8 mouse cellular contexts compared by ENCODE assay signal in genomic region chr2:181838293-181838680, GRCm38 (mm10). TPM values are rescaled to one million over a fixed set of nuclear protein-coding genes. Genes with fewer than 3 reads are reported as not detected.
A peak's percentile ranks its signal among the peaks of the same experiment; 100 is the strongest.
DNase-seq lines count a peak whose midpoint lies in the region; ATAC-seq and TF ChIP-seq lines count a peak whose summit lies in the region.

No protein-coding gene starts in this region.

- peak overlapping the region; percentile 98 for H3K4me3 ChIP-seq in spleen, adult 2 months (ENCODE audit: extremely low read depth, insufficient read depth, insufficient read length)
- H3K4me3 ChIP-seq in cerebellum, adult 2 months (replicated peaks; ENCODE audit: insufficient read depth, low read depth, low read length) = peak overlapping the region; percentile 92
- H3K4me3 ChIP-seq in heart, embryonic 11.5 days (ENCODE audit: low read depth, low read length) = peak overlapping the region; percentile 76
- peak overlapping the region; percentile 78 for H3K4me3 ChIP-seq in kidney, embryonic 16.5 days (ENCODE audit: low read length)

- H3K4me1 ChIP-seq in spleen, adult 2 months (ENCODE audit: control insufficient read depth, insufficient read depth, insufficient read length) = peaks cover 5% of the 10 kb centered on the region; the same call in 1 of the 2 replicates
- peaks cover 6% of the 10 kb centered on the region for H3K4me1 ChIP-seq in cerebellum, adult 2 months (ENCODE audit: control insufficient read depth, insufficient read depth, low read length)
- peaks cover 4% of the 10 kb centered on the region; the same call in 1 of the 2 replicates for H3K4me1 ChIP-seq in heart, embryonic 11.5 days (ENCODE audit: control insufficient read depth, insufficient read depth, low read length)
- peaks cover 8% of the 10 kb centered on the region for H3K4me1 ChIP-seq in kidney, embryonic 16.5 days (ENCODE audit: insufficient read depth, low read length)

- peak overlapping the region; percentile 81 for H3K4me2 ChIP-seq in heart, embryonic 11.5 days
- H3K4me2 ChIP-seq in kidney, embryonic 16.5 days (replicated peaks; ENCODE audit: low read depth, low read length) = peak overlapping the region; percentile 85

- H3K9ac ChIP-seq in heart, embryonic 11.5 days (ENCODE audit: low read depth, low read length) = peak overlapping the region; percentile 81
- H3K9ac ChIP-seq in kidney, embryonic 16.5 days (replicated peaks; ENCODE audit: low read length) = peak overlapping the region; percentile 85

- no peak overlapping the region for H3K27ac ChIP-seq in spleen, adult 2 months (ENCODE audit: insufficient read depth, low read length)
- peak overlapping the region; percentile 29; the same call in 1 of the 2 replicates for H3K27ac ChIP-seq in cerebellum, adult 2 months (ENCODE audit: insufficient read depth, low read length)
- no peak overlapping the region for H3K27ac ChIP-seq in heart, embryonic 11.5 days (ENCODE audit: low read depth, low read length)
- peak overlapping the region; percentile 87; the same call in 1 of the 2 replicates for H3K27ac ChIP-seq in kidney, embryonic 16.5 days (ENCODE audit: low read length)

- peaks cover 6% of the 10 kb centered on the region for H3K36me3 ChIP-seq in spleen, adult 2 months (ENCODE audit: control insufficient read depth, insufficient read depth, low read length)
- no peaks in the 10 kb centered on the region for H3K36me3 ChIP-seq in heart, embryonic 11.5 days (ENCODE audit: control insufficient read depth, insufficient read depth, low read length)
- H3K36me3 ChIP-seq in kidney, embryonic 16.5 days (ENCODE audit: insufficient read depth, low read length) = peaks cover 8% of the 10 kb centered on the region; the same call in 1 of the 2 replicates

- H3K9me3 ChIP-seq in heart, embryonic 11.5 days (replicated peaks; ENCODE audit: control insufficient read depth, low read length) = no peaks in the 10 kb centered on the region
- no peaks in the 10 kb centered on the region for H3K9me3 ChIP-seq in kidney, embryonic 16.5 days (ENCODE audit: low read length)

- no peak for ATAC-seq in heart, embryonic 11.5 days (replicated peaks; ENCODE audit: insufficient number of reproducible peaks, low FRiP score, low TSS enrichment)
- peak; percentile 43; the same call in 1 of the 2 replicates for ATAC-seq in kidney, embryonic 16.5 days (ENCODE audit: low FRiP score, low TSS enrichment)
- no peak for ATAC-seq in activated CD4-positive, CD25-positive, alpha-beta regulatory T cell, adult 4 months

- TF ChIP-seq POLR2A in spleen, adult 2 months (IDR thresholded peaks at IDR 0.05; ENCODE audit: low read depth, low read length) = no peak
- TF ChIP-seq POLR2A in cerebellum, adult 2 months (IDR thresholded peaks at IDR 0.05; ENCODE audit: borderline replicate concordance, insufficient read depth, low read length) = no peak

- no peak for TF ChIP-seq CTCF in spleen, adult 2 months (IDR thresholded peaks at IDR 0.05; ENCODE audit: extremely low read depth, insufficient read depth, insufficient read length, insufficient replicate concordance)
- TF ChIP-seq CTCF in cerebellum, adult 2 months (IDR thresholded peaks at IDR 0.05; ENCODE audit: borderline replicate concordance, insufficient read depth, low read depth, low read length) = no peak

- DNase-seq in spleen, adult 2 months (ENCODE audit: low read depth in 1 of 2, low spot score in 2 of 2) = no peak
- no peak for DNase-seq in spleen, postnatal 14 days (ENCODE audit: low spot score in 2 of 2)
- DNase-seq in cerebellum, adult 2 months = peak; percentile 37 to 46
- peak; percentile 9 for DNase-seq in mesoderm, embryonic 11.5 days (ENCODE audit: low read depth, low spot score)
- no peak for DNase-seq in gastrocnemius, postnatal 25 days

- H3K27me3 ChIP-seq in spleen, adult 2 months (ENCODE audit: control insufficient read depth, insufficient read depth, low read length) = no peaks in the 10 kb centered on the region
- no peaks in the 10 kb centered on the region for H3K27me3 ChIP-seq in cerebellum, adult 2 months (ENCODE audit: control insufficient read depth, insufficient read depth, low read length)
- H3K27me3 ChIP-seq in heart, embryonic 11.5 days (ENCODE audit: control insufficient read depth, insufficient read depth, low read length) = no peaks in the 10 kb centered on the region; the same call in 1 of the 2 replicates
- no peaks in the 10 kb centered on the region for H3K27me3 ChIP-seq in kidney, embryonic 16.5 days (ENCODE audit: insufficient read depth, low read length)

- WGBS in spleen, adult 2 months = 9% methylated on average over 3 of the region's 3 CpGs
- WGBS in cerebellum, adult 2 months = 0% methylated on average over 3 of the region's 3 CpGs
- 0% methylated on average over 3 of the region's 3 CpGs for WGBS in heart, embryonic 11.5 days (ENCODE audit: insufficient replicate concordance)
- 1% methylated on average over 3 of the region's 3 CpGs for WGBS in kidney, embryonic 16.5 days

RNA-seq across cellular contexts. Expression of gene Pcmtd2, which starts 0.6 kb away (rescaled TPM):
- 18.6 and 21.9 TPM in 2 replicates for polyA plus RNA-seq in spleen, adult 2 months (2012; rRNA removed)
- 94.1 and 105 TPM in 2 replicates for polyA plus RNA-seq in cerebellum, adult 2 months (2012; rRNA removed)
- 23.6 and 31.2 TPM in 2 replicates for polyA plus RNA-seq in heart, embryonic 11.5 days (2014; fragmentation: Nextera tagmentation; extraction: Ambion mirVana)
- 36.6 and 40.9 TPM in 2 replicates for polyA plus RNA-seq in kidney, embryonic 16.5 days (2015; fragmentation: Nextera tagmentation; extraction: Ambion mirVana)
- 10 to 100 TPM; 29.8 to 32.0 TPM for total RNA-seq in gastrocnemius, postnatal 25 days (2021)
- polyA plus RNA-seq in activated CD4-positive, CD25-positive, alpha-beta regulatory T cell, adult 4 months (2017; shearing (Covaris generic)) = 10 to 100 TPM; 41.1 to 47.7 TPM

RNA-seq across cellular contexts. Expression of gene Polr3k, which starts 25.9 kb away (rescaled TPM):
- 2.8 and 3.2 TPM in 2 replicates for polyA plus RNA-seq in spleen, adult 2 months (2012; rRNA removed)
- 34.8 and 37.0 TPM in 2 replicates for polyA plus RNA-seq in cerebellum, adult 2 months (2012; rRNA removed)
- polyA plus RNA-seq in heart, embryonic 11.5 days (2014; fragmentation: Nextera tagmentation; extraction: Ambion mirVana) = 54.0 and 62.5 TPM in 2 replicates
- polyA plus RNA-seq in kidney, embryonic 16.5 days (2015; fragmentation: Nextera tagmentation; extraction: Ambion mirVana) = 70.4 and 71.5 TPM in 2 replicates
- total RNA-seq in gastrocnemius, postnatal 25 days (2021) = 1 to 10 TPM; 8.7 to 9.8 TPM
- polyA plus RNA-seq in activated CD4-positive, CD25-positive, alpha-beta regulatory T cell, adult 4 months (2017; shearing (Covaris generic)) = 10 to 100 TPM; 61.8 to 80.2 TPM

Comparison
In these comparisons a context has a peak if more than half of its experiments do, and no peak if none do; other contexts are left out.
1. DNase-seq: peak in cerebellum, adult 2 months (2 of 2) and mesoderm, embryonic 11.5 days (single experiment); none in spleen, adult 2 months (0 of 2), spleen, postnatal 14 days (0 of 2) and gastrocnemius, postnatal 25 days (single experiment).
2. H3K27ac ChIP-seq: peak in cerebellum, adult 2 months (single experiment) and kidney, embryonic 16.5 days (single experiment); none in spleen, adult 2 months (single experiment) and heart, embryonic 11.5 days (single experiment).
3. Peak in every context shown above with its lines, with median percentiles within 50 percentile points of each other: H3K4me3 ChIP-seq.